Mouse (Mus musculus): Measurements from ENCODE around the gene Mettl23. TPM values are rescaled to one million over a fixed set of nuclear protein-coding genes. Genes with fewer than 3 reads are reported as not detected.

Gene Mettl23
- total RNA-seq, 1 experiment: 34.4 TPM

GRCm38 (mm10) chr11:116840748-116841147 lies 2.3 kb upstream of the Mettl23 start:
- no peak overlapping the region for H3K27ac ChIP-seq (ENCODE audit: insufficient read depth, low read depth, low read length, poor library complexity, severe bottlenecking)
- H3K4me1 ChIP-seq (ENCODE audit: control insufficient read depth in 2 of 2, insufficient read depth in 2 of 2, low read length in 2 of 2, poor library complexity in 1 of 2): peaks cover 2 to 11% of the 10 kb centered on the region in 2 experiments; a peak in 1 of 4 replicates
- in situ Hi-C loops (cut with MboI; ENCODE audit: low sequenced_read_pairs in 2 of 2, unreplicated experiment in 2 of 2): no loop called here
- peak overlapping the region; percentile 60; the same call in 1 of the 2 replicates for H3K9ac ChIP-seq (ENCODE audit: insufficient read depth, low read depth, low read length, poor library complexity, severe bottlenecking)
- no peaks in the 10 kb centered on the region for H3K9me3 ChIP-seq (ENCODE audit: control insufficient read depth, insufficient read depth, low read depth, low read length)
- peaks cover 46% of the 10 kb centered on the region for H3K36me3 ChIP-seq (ENCODE audit: control insufficient read depth, insufficient read depth, low read length, poor library complexity, severe bottlenecking)
- DNase-seq (ENCODE audit: low read depth, low spot score): no peak
- no peak for TF ChIP-seq MAFK (IDR thresholded peaks at IDR 0.05; ENCODE audit: insufficient read depth, low read depth, low read length)
- TF ChIP-seq ZNF384 (IDR thresholded peaks at IDR 0.05; ENCODE audit: low read depth, low read length): no peak
- no peak for TF ChIP-seq ZC3H11A (IDR thresholded peaks at IDR 0.05; ENCODE audit: borderline replicate concordance, low read depth, low read length)
- TF ChIP-seq CHD2 (IDR thresholded peaks at IDR 0.05; ENCODE audit: low read depth, low read length): no peak
- no peak for TF ChIP-seq HCFC1 (IDR thresholded peaks at IDR 0.05; ENCODE audit: borderline replicate concordance, insufficient read depth, low read length)
- peak overlapping the region in 1 of 2 experiments; percentile 7; a peak in 1 of 4 replicates for H3K4me3 ChIP-seq (ENCODE audit: insufficient read depth in 1 of 2, low read depth in 1 of 2, low read length in 2 of 2, poor library complexity in 1 of 2, severe bottlenecking in 1 of 2)

GRCm38 (mm10) chr11:116842531-116843260 lies 382 bp upstream of the Mettl23 start:
- H3K9me3 ChIP-seq (ENCODE audit: control insufficient read depth, insufficient read depth, low read depth, low read length): no peaks in the 10 kb centered on the region
- no peak for DNase-seq (ENCODE audit: low read depth, low spot score)
- in situ Hi-C loops (cut with MboI; ENCODE audit: low sequenced_read_pairs in 2 of 2, unreplicated experiment in 2 of 2): no loop called here
- H3K27ac ChIP-seq (ENCODE audit: insufficient read depth, low read depth, low read length, poor library complexity, severe bottlenecking): peak overlapping the region; percentile 68
- no peak for TF ChIP-seq MAFK (IDR thresholded peaks at IDR 0.05; ENCODE audit: insufficient read depth, low read depth, low read length)
- peaks cover 2 to 9% of the 10 kb centered on the region in 2 experiments; a peak in 1 of 4 replicates for H3K4me1 ChIP-seq (ENCODE audit: control insufficient read depth in 2 of 2, insufficient read depth in 2 of 2, low read length in 2 of 2, poor library complexity in 1 of 2)
- H3K9ac ChIP-seq (ENCODE audit: insufficient read depth, low read depth, low read length, poor library complexity, severe bottlenecking): peak overlapping the region; percentile 79
- H3K36me3 ChIP-seq (ENCODE audit: control insufficient read depth, insufficient read depth, low read length, poor library complexity, severe bottlenecking): peaks cover 28% of the 10 kb centered on the region
- H3K4me3 ChIP-seq (ENCODE audit: insufficient read depth in 1 of 2, low read depth in 1 of 2, low read length in 2 of 2, poor library complexity in 1 of 2, severe bottlenecking in 1 of 2): peak overlapping the region; percentile 72 to 86

- H3K4me1 ChIP-seq (ENCODE audit: control insufficient read depth in 2 of 2, insufficient read depth in 2 of 2, low read length in 2 of 2, poor library complexity in 1 of 2): no peaks in the 10 kb centered on the region
- H3K4me3 ChIP-seq (ENCODE audit: insufficient read depth in 1 of 2, low read depth in 1 of 2, low read length in 2 of 2, poor library complexity in 1 of 2, severe bottlenecking in 1 of 2): no peak overlapping the region
- H3K36me3 ChIP-seq (ENCODE audit: control insufficient read depth, insufficient read depth, low read length, poor library complexity, severe bottlenecking): peaks cover 20% of the 10 kb centered on the region
- H3K27ac ChIP-seq (ENCODE audit: insufficient read depth, low read depth, low read length, poor library complexity, severe bottlenecking): no peak overlapping the region
- no peak for TF ChIP-seq HCFC1 (IDR thresholded peaks at IDR 0.05; ENCODE audit: borderline replicate concordance, insufficient read depth, low read length)
- peak; percentile 19; the same call in 1 of the 2 replicates for TF ChIP-seq ZNF384 (IDR thresholded peaks at IDR 0.05; ENCODE audit: low read depth, low read length)
- in situ Hi-C loops (cut with MboI; ENCODE audit: low sequenced_read_pairs in 2 of 2, unreplicated experiment in 2 of 2): no loop called here
- DNase-seq (ENCODE audit: low read depth, low spot score): no peak
- no peak overlapping the region for H3K9ac ChIP-seq (ENCODE audit: insufficient read depth, low read depth, low read length, poor library complexity, severe bottlenecking)
- no peaks in the 10 kb centered on the region for H3K9me3 ChIP-seq (ENCODE audit: control insufficient read depth, insufficient read depth, low read depth, low read length)
Measured at GRCm38 (mm10) chr11:116846593-116847181, 3.6 kb downstream of the Mettl23 start.

- Histone ChIP-seq H3K27ac (ENCODE audit: insufficient read depth, low read depth, low read length, poor library complexity, severe bottlenecking) (no peak overlapping the region), H3K4me3 (ENCODE audit: insufficient read depth in 1 of 2, low read depth in 1 of 2, low read length in 2 of 2, poor library complexity in 1 of 2, severe bottlenecking in 1 of 2) (no peak overlapping the region), H3K36me3 (ENCODE audit: control insufficient read depth, insufficient read depth, low read length, poor library complexity, severe bottlenecking) (peaks cover 25% of the 10 kb centered on the region), H3K9ac (ENCODE audit: insufficient read depth, low read depth, low read length, poor library complexity, severe bottlenecking) (no peak overlapping the region), H3K4me1 (ENCODE audit: control insufficient read depth in 2 of 2, insufficient read depth in 2 of 2, low read length in 2 of 2, poor library complexity in 1 of 2) (no peaks in the 10 kb centered on the region), H3K9me3 (ENCODE audit: control insufficient read depth, insufficient read depth, low read depth, low read length) (no peaks in the 10 kb centered on the region)
- TF ChIP-seq ZC3H11A (IDR thresholded peaks at IDR 0.05; ENCODE audit: borderline replicate concordance, low read depth, low read length) (no peak), ZNF384 (IDR thresholded peaks at IDR 0.05; ENCODE audit: low read depth, low read length) (no peak), CHD2 (IDR thresholded peaks at IDR 0.05; ENCODE audit: low read depth, low read length) (no peak; the same call in 1 of the 2 replicates), HCFC1 (IDR thresholded peaks at IDR 0.05; ENCODE audit: borderline replicate concordance, insufficient read depth, low read length) (no peak), MAFK (IDR thresholded peaks at IDR 0.05; ENCODE audit: insufficient read depth, low read depth, low read length) (no peak)
- in situ Hi-C loops (cut with MboI; ENCODE audit: low sequenced_read_pairs in 2 of 2, unreplicated experiment in 2 of 2): no loop called here
- no peak for DNase-seq (ENCODE audit: low read depth, low spot score)
Measured at GRCm38 (mm10) chr11:116847187-116848085, 4.4 kb downstream of the Mettl23 start.

All from ES-E14 (cell line).